Mouse (Mus musculus): ENCODE results near the gene Adamts14.
A peak's percentile ranks its signal among the peaks of the same experiment; 100 is the strongest.

Adamts14 gene

GRCm38 (mm10) chr10:61273081-61273843 is at the start of gene Adamts14:
TSS of gene Adamts14 (minus strand) at chr10:61273438.
- peak; percentile 41 for DNase-seq

GRCm38 (mm10) chr10:61318527-61318926 is 45.3 kb upstream of the Adamts14 start:
- DNase-seq: no peak

- no peak for DNase-seq
Measured at GRCm38 (mm10) chr10:61315324-61315880, 42.2 kb upstream of the Adamts14 start.

GRCm38 (mm10) chr10:61313750-61314149 is 40.5 kb upstream of the Adamts14 start:
- no peak for DNase-seq

GRCm38 (mm10) chr10:61312754-61313153 is 39.5 kb upstream of the Adamts14 start:
- no peak for DNase-seq

GRCm38 (mm10) chr10:61312159-61312558 is 38.9 kb upstream of the Adamts14 start:
- DNase-seq: no peak

GRCm38 (mm10) chr10:61308706-61309320 is 35.6 kb upstream of the Adamts14 start:
- no peak for DNase-seq

GRCm38 (mm10) chr10:61305928-61306590 is 32.8 kb upstream of the Adamts14 start:
- peak; percentile 52 for DNase-seq

GRCm38 (mm10) chr10:61304046-61304445 is 30.8 kb upstream of the Adamts14 start:
- no peak for DNase-seq

- DNase-seq: peak; percentile 10
Measured at GRCm38 (mm10) chr10:61300996-61301395, 27.8 kb upstream of the Adamts14 start.

GRCm38 (mm10) chr10:61297477-61297876 is 24.2 kb upstream of the Adamts14 start, which contains the start of gene Prf1:
TSS of gene Prf1 (plus strand) at chr10:61297833.
- DNase-seq: peak; percentile 84

GRCm38 (mm10) chr10:61296713-61297445 is 23.6 kb upstream of the Adamts14 start:
- peak; percentile 34 for DNase-seq

- no peak for DNase-seq
Measured at GRCm38 (mm10) chr10:61294242-61294641, 21.0 kb upstream of the Adamts14 start.

- DNase-seq: no peak
Measured at GRCm38 (mm10) chr10:61290479-61290878, 17.2 kb upstream of the Adamts14 start.

- DNase-seq: no peak
Measured at GRCm38 (mm10) chr10:61290016-61290415, 16.8 kb upstream of the Adamts14 start.

GRCm38 (mm10) chr10:61286246-61286645 is 13.0 kb upstream of the Adamts14 start:
- no peak for DNase-seq

- DNase-seq: no peak
Measured at GRCm38 (mm10) chr10:61285271-61285670, 12.0 kb upstream of the Adamts14 start.

- no peak for DNase-seq
Measured at GRCm38 (mm10) chr10:61284309-61284708, 11.1 kb upstream of the Adamts14 start.

- DNase-seq: no peak
Measured at GRCm38 (mm10) chr10:61281115-61281514, 7.9 kb upstream of the Adamts14 start.

- DNase-seq: no peak
Measured at GRCm38 (mm10) chr10:61277918-61278674, 4.9 kb upstream of the Adamts14 start.

GRCm38 (mm10) chr10:61277051-61277450 is 3.8 kb upstream of the Adamts14 start:
- DNase-seq: no peak

GRCm38 (mm10) chr10:61275669-61276110 is 2.5 kb upstream of the Adamts14 start:
- DNase-seq: peak; percentile 42
